Mouse (Mus musculus) E14TG2a.4 (cell line): ENCODE measurements around the gene Spsb1.

Experiments
- CTCF ChIP-seq: conservative IDR thresholded peaks from 2 replicates; pipeline ENCODE4 v1.5.1; 2014; ENCODE audit warnings: low read length
- NANOG ChIP-seq: IDR thresholded peaks from 2 replicates; pipeline ENCODE4 v1.6.1; 2014; ENCODE audit warnings: borderline replicate concordance, low read length, mixed read lengths
- POU5F1 ChIP-seq: IDR thresholded peaks from 2 replicates; pipeline ENCODE4 v1.6.1; 2014; ENCODE audit warnings: low read length, borderline replicate concordance

DNA sequence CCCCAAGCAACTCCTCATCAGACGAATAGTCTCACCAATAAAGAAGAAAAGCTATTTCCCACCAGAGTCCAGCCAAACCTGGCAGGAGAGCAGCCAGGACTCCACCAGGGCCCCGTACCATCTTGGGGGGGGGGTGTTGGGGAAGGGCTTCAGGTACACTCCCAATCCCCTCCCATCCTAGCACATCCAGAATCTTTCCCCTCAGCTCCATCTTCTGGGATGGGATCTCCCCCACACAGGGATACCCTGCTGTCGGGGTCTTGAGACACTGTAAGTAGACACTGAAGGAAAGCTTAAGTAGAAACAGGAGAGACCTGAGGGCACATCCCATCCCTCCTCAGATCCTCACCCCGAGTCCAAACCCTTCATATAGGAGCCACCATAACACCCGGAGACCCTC is 31.8 kb downstream of the Spsb1 start:
- no peak for TF ChIP-seq CTCF
- TF ChIP-seq POU5F1, result no peak
- no peak for TF ChIP-seq NANOG
